Mouse (Mus musculus): ENCODE measurements around the gene Camkv.

Gene Camkv

DNA sequence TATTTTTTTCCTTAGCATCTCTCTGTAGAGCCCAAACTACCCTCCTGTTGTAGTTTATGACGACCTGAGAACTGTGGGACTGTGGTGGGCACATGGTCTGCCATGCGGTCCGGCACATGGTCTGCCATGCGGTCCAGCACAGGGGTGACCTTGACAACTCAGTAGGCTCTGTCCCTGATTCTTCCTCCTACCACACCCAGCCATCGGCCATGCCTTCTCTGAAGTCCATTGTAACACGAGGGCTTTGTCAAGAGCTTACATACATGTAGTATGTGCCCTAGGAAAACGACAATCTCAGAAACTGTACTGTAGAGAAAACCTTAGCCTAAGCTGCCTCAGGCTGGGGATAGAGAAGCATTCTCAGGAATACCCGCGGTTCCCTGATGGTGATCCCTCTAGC lies 29.2 kb downstream of the Camkv start:
- DNase-seq, result no peak

- no peak for DNase-seq
Measured at GRCm38 (mm10) chr9:107966676-107967075, 31.2 kb downstream of the Camkv start.

- DNase-seq, result no peak
Measured at GRCm38 (mm10) chr9:107967437-107967836, 32.0 kb downstream of the Camkv start.

GRCm38 (mm10) chr9:107968531-107968930 lies 33.1 kb downstream of the Camkv start:
- no peak for DNase-seq

GRCm38 (mm10) chr9:107970311-107970710 lies 34.8 kb downstream of the Camkv start:
- DNase-seq, result no peak

DNA sequence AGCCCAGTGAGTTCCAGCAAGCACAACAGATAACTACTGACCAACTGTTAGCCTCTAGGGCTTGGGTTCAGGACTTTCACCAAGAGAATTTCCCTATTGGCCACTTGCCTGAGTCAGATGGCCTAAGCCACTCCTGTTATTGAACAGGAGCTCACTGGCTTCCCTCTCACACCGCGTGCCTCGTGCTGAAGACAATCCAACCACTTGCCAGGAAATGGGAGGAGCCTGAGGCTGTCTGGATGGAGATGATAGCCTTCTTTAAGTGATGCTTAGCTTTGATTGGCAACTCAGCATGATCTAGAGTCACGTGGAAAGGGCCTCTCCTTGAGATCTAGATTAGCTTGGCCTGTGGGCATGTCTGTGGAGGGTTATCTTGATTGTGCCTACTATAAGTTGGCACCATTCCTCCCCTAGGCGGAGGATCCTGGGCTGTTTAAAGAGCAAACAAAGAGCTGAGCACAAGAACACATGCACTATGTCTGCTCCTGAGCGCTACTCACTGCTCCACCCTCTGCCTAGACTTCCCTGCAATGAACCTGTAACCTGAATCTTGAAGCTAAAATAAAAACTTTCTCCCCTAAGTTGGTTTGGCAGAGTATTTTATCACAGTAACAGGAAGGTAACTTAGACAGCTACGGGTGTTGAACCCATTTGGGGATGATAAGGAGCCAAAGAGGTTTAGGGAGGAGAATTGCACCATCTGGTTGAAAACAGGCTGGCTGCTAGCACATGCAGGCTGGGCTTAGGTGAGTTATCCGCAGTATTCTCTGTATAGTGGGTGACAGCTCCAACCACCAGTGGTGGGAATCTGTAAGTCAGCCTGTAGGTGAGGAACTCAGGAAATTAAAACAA lies 36.4 kb downstream of the Camkv start:
- DNase-seq, result no peak

GRCm38 (mm10) chr9:107974491-107975171 lies 39.2 kb downstream of the Camkv start:
- no peak for DNase-seq

- DNase-seq, result no peak
Measured at GRCm38 (mm10) chr9:107975399-107976386, 40.2 kb downstream of the Camkv start, which contains the start of gene Uba7. Gene Uba7 (plus strand): TSS chr9:107975505.

- no peak for DNase-seq
Measured at GRCm38 (mm10) chr9:107978815-107979214, 43.3 kb downstream of the Camkv start.

- peak; percentile 7 for DNase-seq
Measured at GRCm38 (mm10) chr9:107981684-107982605, 46.5 kb downstream of the Camkv start.

DNA sequence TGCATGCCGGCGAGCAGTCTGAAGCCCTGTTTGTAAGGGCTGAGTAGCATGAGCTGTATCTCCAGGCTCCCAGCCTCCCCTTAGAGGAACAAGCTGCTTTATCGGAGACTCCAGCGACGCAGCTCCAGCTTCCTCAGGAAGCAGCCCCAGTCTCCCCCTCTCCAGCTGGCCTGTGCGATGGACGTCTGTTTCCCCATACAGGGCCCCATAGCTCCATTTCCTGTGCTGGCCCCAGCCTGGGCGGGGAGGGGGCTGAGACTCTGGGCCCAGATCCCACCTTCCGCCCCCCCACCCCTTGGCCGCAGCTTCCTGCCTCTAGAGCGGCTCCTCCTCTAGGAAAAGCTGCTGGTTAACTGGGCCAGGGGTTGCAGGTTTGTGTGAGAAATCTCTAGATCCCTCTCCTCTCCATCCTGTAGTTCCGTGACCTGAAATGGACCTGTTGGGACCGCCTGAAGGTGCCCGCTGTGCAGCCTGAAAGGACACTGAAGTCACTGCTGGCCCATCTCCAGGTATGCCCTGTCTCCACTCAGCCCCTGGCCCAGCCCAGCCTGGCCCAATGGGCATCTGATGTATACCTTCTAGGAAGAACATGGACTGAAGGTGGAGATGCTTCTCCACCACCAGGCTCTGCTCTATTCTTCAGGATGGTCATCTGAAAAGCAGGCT lies 47.3 kb downstream of the Camkv start, which contains the start of gene Gm20661:
TSS of gene Gm20661 (plus strand) at position 378 of the 666 bp plus-strand sequence.
- peak; percentile 77 for DNase-seq

- peak; percentile 82 for DNase-seq
Measured at GRCm38 (mm10) chr9:107983421-107983890, 48.0 kb downstream of the Camkv start.

- no peak for DNase-seq
Measured at GRCm38 (mm10) chr9:107984052-107984753, 48.7 kb downstream of the Camkv start.

DNA sequence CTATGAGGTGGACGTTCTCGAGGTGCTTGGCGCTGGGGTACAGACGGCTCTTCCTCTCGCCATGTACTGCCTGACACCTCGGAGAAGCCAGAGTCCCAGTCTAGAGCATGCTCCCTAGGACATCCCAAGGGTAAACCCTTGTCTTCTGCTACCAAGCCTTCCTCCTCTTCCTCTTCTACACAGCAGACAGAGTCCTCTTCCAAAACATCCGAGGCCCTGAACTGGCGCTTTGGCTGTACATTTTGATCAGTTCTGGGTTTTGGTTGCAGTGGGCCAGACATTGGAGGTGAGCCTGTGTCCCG lies 49.2 kb downstream of the Camkv start:
- DNase-seq, result no peak

- peak; percentile 92 for DNase-seq
Measured at GRCm38 (mm10) chr9:107985131-107986119, 50.0 kb downstream of the Camkv start, which contains the start of gene Inka1. Gene Inka1 (minus strand): TSS chr9:107985879.

DNA sequence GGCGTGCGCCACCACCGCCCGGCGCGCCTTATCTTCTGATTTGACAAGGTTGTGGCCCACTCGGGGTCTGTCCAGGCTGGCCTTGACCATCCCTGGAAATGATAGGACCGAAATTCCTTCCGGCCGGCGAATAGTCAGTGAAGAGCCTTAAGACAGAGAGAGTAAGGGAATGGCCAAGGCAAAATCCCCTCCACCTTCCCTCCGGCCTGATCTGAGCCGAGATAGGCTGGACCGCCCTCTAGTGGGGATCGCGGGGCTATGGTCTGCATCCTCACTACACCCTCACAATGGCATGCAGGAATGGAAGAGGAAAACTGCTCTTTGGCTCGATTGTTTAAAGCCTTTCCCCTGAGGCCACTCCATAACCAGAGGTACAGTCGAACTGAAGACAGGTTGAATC lies 50.9 kb downstream of the Camkv start:
- DNase-seq, result peak; percentile 90

- DNase-seq, result no peak
Measured at GRCm38 (mm10) chr9:107987950-107988349, 52.5 kb downstream of the Camkv start.

GRCm38 (mm10) chr9:107992197-107992596 lies 56.7 kb downstream of the Camkv start, which contains the start of gene Cdhr4:
Gene Cdhr4 (plus strand): TSS chr9:107992497.
- DNase-seq, result no peak

DNA sequence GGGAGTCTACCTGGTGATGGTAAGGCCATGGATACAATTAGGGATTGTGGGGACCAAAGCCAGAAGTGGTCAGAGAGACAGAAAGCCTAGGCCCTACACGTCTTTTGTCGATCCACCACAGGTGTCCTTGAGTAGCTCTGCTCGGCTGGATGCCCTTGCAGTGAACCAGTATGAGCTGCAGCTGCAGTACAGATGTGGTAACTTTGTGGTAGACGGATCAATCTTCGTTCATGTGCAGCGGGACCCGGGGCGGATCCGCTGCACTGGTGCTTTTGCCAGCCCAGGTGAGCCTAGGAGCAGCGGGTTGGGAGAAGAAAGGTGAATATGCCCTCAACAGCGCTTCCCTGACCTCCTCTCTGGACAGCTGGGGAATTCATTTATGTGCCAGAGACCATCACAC lies 57.5 kb downstream of the Camkv start:
- no peak for DNase-seq

Data from lung, postnatal 14 days (tissue).